Comparison of ENCODE assay signal across 11 mouse cellular contexts in genomic region chr6:99909459-99909858, GRCm38 (mm10).
DNase-seq lines count a peak whose midpoint lies in the region; ATAC-seq and TF ChIP-seq lines count a peak whose summit lies in the region.
"Had no signal": no experiment of that assay in that cellular context is flagged by ENCODE, and none has a peak within 500 bp of the region (broad histone marks: within the 10 kb centered on the region; RNA-seq: fewer than 3 reads in every experiment).

No protein-coding gene starts in this region.

- TF ChIP-seq CTCF in forebrain, postnatal 0 days (IDR thresholded peaks at IDR 0.05; ENCODE audit: low read depth): no peak

- peak; percentile 73 for ATAC-seq in heart, embryonic 16.5 days (replicated peaks; ENCODE audit: extremely low read depth, insufficient read depth, low FRiP score)
- ATAC-seq in intestine, embryonic 15.5 days: no peak
- no peak for ATAC-seq in forebrain, postnatal 0 days

- H3K4me1 ChIP-seq in heart, embryonic 16.5 days (ENCODE audit: control insufficient read depth, insufficient read depth, low read length): peaks cover 21% of the 10 kb centered on the region
- peaks cover 7% of the 10 kb centered on the region; the same call in 1 of the 2 replicates for H3K4me1 ChIP-seq in intestine, embryonic 15.5 days (replicated peaks)
- H3K4me1 ChIP-seq in forebrain, postnatal 0 days (ENCODE audit: insufficient read depth): no peaks in the 10 kb centered on the region

- peak overlapping the region; percentile 35; the same call in 1 of the 2 replicates for H3K4me2 ChIP-seq in heart, embryonic 16.5 days (ENCODE audit: low read depth, low read length)
- H3K4me2 ChIP-seq in intestine, embryonic 15.5 days (replicated peaks): no peak overlapping the region
- no peak overlapping the region for H3K4me2 ChIP-seq in forebrain, postnatal 0 days (ENCODE audit: low read depth)
- H3K4me2 ChIP-seq: lung, embryonic 14.5 days had no signal

- no peaks in the 10 kb centered on the region for H3K9me3 ChIP-seq in heart, embryonic 16.5 days (replicated peaks; ENCODE audit: control insufficient read depth, low read length)
- no peaks in the 10 kb centered on the region for H3K9me3 ChIP-seq in intestine, embryonic 15.5 days
- H3K9me3 ChIP-seq in forebrain, postnatal 0 days (ENCODE audit: low read length): no peaks in the 10 kb centered on the region

- H3K36me3 ChIP-seq in heart, embryonic 16.5 days (ENCODE audit: control insufficient read depth, insufficient read depth): no peaks in the 10 kb centered on the region
- H3K36me3 ChIP-seq in intestine, embryonic 15.5 days: no peaks in the 10 kb centered on the region
- H3K36me3 ChIP-seq in forebrain, postnatal 0 days (ENCODE audit: insufficient read depth): no peaks in the 10 kb centered on the region

- DNase-seq in heart, adult 18-20 months: peak; percentile 61 to 69
- no peak for DNase-seq in heart, postnatal 25 days (ENCODE audit: low spot score)
- DNase-seq in adipocyte (ENCODE audit: low spot score): peak; percentile 98
- peak; percentile 39 for DNase-seq in ovary, postnatal 14 days (ENCODE audit: low spot score)
- DNase-seq in forebrain, postnatal 0 days: no peak
- DNase-seq in left cerebral cortex, adult 11 months (ENCODE audit: low spot score): no peak
- DNase-seq: cerebellum, adult 8-10 months; lung, embryonic 14.5 days; right cerebral cortex, adult 18-20 months had no signal

- peak overlapping the region; percentile 25 for H3K27ac ChIP-seq in heart, embryonic 16.5 days (ENCODE audit: low read length)
- H3K27ac ChIP-seq in intestine, embryonic 15.5 days: no peak overlapping the region
- H3K27ac ChIP-seq in forebrain, postnatal 0 days (ENCODE audit: low read depth, low read length): no peak overlapping the region

- no peak overlapping the region for H3K4me3 ChIP-seq in heart, embryonic 16.5 days (ENCODE audit: low read length)
- no peak overlapping the region for H3K4me3 ChIP-seq in intestine, embryonic 15.5 days (replicated peaks)
- H3K4me3 ChIP-seq in forebrain, postnatal 0 days (ENCODE audit: low read depth, low read length): no peak overlapping the region

- no peak overlapping the region for H3K9ac ChIP-seq in heart, embryonic 16.5 days (ENCODE audit: low read length)
- no peak overlapping the region for H3K9ac ChIP-seq in intestine, embryonic 15.5 days
- no peak overlapping the region for H3K9ac ChIP-seq in forebrain, postnatal 0 days
- H3K9ac ChIP-seq: lung, embryonic 14.5 days had no signal

- H3K27me3 ChIP-seq in heart, embryonic 16.5 days (ENCODE audit: control insufficient read depth, insufficient read depth, low read length): peaks cover 9% of the 10 kb centered on the region; the same call in 1 of the 2 replicates
- no peaks in the 10 kb centered on the region; the same call in 1 of the 2 replicates for H3K27me3 ChIP-seq in intestine, embryonic 15.5 days (replicated peaks)
- H3K27me3 ChIP-seq in forebrain, postnatal 0 days (ENCODE audit: insufficient read depth, low read length): no peaks in the 10 kb centered on the region

- intact Hi-C loops in heart, postnatal 25 days (cut with DNase I): loop anchor here (5.0 kb wide), 1 partner anchor 63 kb away; no protein-coding TSS in a partner anchor

- WGBS in heart, embryonic 16.5 days: 8% methylated on average over 7 of the region's 7 CpGs
- 57% methylated on average over 7 of the region's 7 CpGs for WGBS in intestine, embryonic 15.5 days
- WGBS in forebrain, postnatal 0 days: 56% methylated on average over 7 of the region's 7 CpGs

Comparison
In these comparisons a context has a peak if more than half of its experiments do, and no peak if none do; other contexts are left out.
1. DNase-seq: peak in heart, adult 18-20 months (2 of 2), adipocyte (single experiment) and ovary, postnatal 14 days (single experiment); none in heart, postnatal 25 days (single experiment), forebrain, postnatal 0 days (single experiment) and left cerebral cortex, adult 11 months (single experiment).